Mouse (Mus musculus) MEL (cell line): ENCODE measurements at regions not wholly inside any gene's neighbourhood (a gene's known extent, or its start where the extent isn't known, plus 50 kb on each side); places are given as distances from the start of the nearest gene placed in this dataset.

Experiments
- DNase-seq: peaks from one replicate; pipeline ENCODE4 v3.0.0; 2011; ENCODE audit warnings: low read depth, low spot score
- H3K27ac ChIP-seq: 2 replicates; pipeline ENCODE4 v1.5.1; 2012; ENCODE audit warnings: low read depth, mild to moderate bottlenecking, control low read depth, low read length, moderate library complexity; ENCODE audit not compliant: control insufficient read depth
- H3K27me3 ChIP-seq, 2 experiments: fragments of 150-350 bp in 1 of 2; sonication (generic) in 1 of 2; 2 replicates each; pipeline ENCODE4 v1.6.1; 2012; ENCODE audit warnings: low read length in 2 of 2, mild to moderate bottlenecking in 2 of 2, improper control_type of control experiment in 1 of 2, moderate library complexity in 1 of 2; ENCODE audit not compliant: insufficient read depth in 2 of 2, control insufficient read depth in 1 of 2
- H3K36me3 ChIP-seq, 2 experiments: 2 replicates each; pipeline ENCODE4 v1.6.1; 2012 to 2014; ENCODE audit warnings: low read length in 2 of 2, improper control_type of control experiment in 1 of 2, inconsistent platforms in 1 of 2, mild to moderate bottlenecking in 1 of 2; ENCODE audit not compliant: insufficient read depth in 2 of 2, control insufficient read depth in 1 of 2
- H3K4me1 ChIP-seq, 2 experiments: fragments of 150-350 bp in 1 of 2; sonication (generic) in 1 of 2; 2 replicates each; pipeline ENCODE4 v1.6.1; 2012; ENCODE audit warnings: low read length in 2 of 2, improper control_type of control experiment in 1 of 2, mild to moderate bottlenecking in 1 of 2; ENCODE audit not compliant: insufficient read depth in 2 of 2, control insufficient read depth in 1 of 2
- H3K4me3 ChIP-seq, 2 experiments: fragments of 150-350 bp in 1 of 2; sonication (generic) in 1 of 2; 2 replicates each; pipeline ENCODE4 v1.5.1; 2012; ENCODE audit warnings: low read depth in 2 of 2, low read length in 2 of 2, mild to moderate bottlenecking in 2 of 2, moderate library complexity in 2 of 2, control low read depth in 1 of 2, improper control_type of control experiment in 1 of 2; ENCODE audit not compliant: control insufficient read depth in 1 of 2, insufficient read depth in 1 of 2
- H3K79me2 ChIP-seq: 2 replicates; pipeline ENCODE4 v1.6.1; 2012; ENCODE audit warnings: mild to moderate bottlenecking, low read length, moderate library complexity; ENCODE audit not compliant: control insufficient read depth, poor library complexity, insufficient read depth
- H3K9ac ChIP-seq: 2 replicates; pipeline ENCODE4 v1.6.1; 2012; ENCODE audit warnings: low read depth, mild to moderate bottlenecking, control low read depth, low read length, moderate library complexity; ENCODE audit not compliant: control insufficient read depth, poor library complexity, severe bottlenecking
- H3K9me3 ChIP-seq: fragments of 150-350 bp; sonication (generic); replicated peaks from 2 replicates; pipeline ENCODE4 v1.6.1; 2012; ENCODE audit warnings: mild to moderate bottlenecking, low read length, improper control_type of control experiment, moderate library complexity; ENCODE audit not compliant: insufficient read depth
- CTCF ChIP-seq, 3 experiments: IDR thresholded peaks in 2 of 3; conservative IDR thresholded peaks in 1 of 3; 2 replicates each; pipeline ENCODE4 v1.5.1; 2011 to 2012; ENCODE audit warnings: low read length in 3 of 3, low read depth in 2 of 3, mild to moderate bottlenecking in 2 of 3, improper control_type of control experiment in 1 of 3, inconsistent platforms in 1 of 3, mixed read lengths in 1 of 3, moderate library complexity in 1 of 3; ENCODE audit not compliant: control insufficient read depth in 1 of 3, insufficient read depth in 1 of 3, poor library complexity in 1 of 3, severe bottlenecking in 1 of 3
- ELF1 ChIP-seq: IDR thresholded peaks from 2 replicates; pipeline ENCODE4 v1.6.1; 2014; ENCODE audit warnings: low read depth, mild to moderate bottlenecking, inconsistent platforms, low read length, improper control_type of control experiment, moderate library complexity
- EP300 ChIP-seq, 2 experiments: IDR thresholded peaks; 2 replicates each; pipeline ENCODE4 v1.6.1; 2011; ENCODE audit warnings: improper control_type of control experiment in 2 of 2, low read length in 2 of 2, low read depth in 1 of 2, mild to moderate bottlenecking in 1 of 2
- GABPA ChIP-seq: IDR thresholded peaks from 2 replicates; pipeline ENCODE4 v1.6.1; 2012; ENCODE audit warnings: low read depth, mild to moderate bottlenecking, inconsistent platforms, low read length, improper control_type of control experiment, moderate library complexity
- JUND ChIP-seq: IDR thresholded peaks from 2 replicates; pipeline ENCODE4 v1.6.1; 2011; ENCODE audit warnings: low read depth, mild to moderate bottlenecking, improper control_type of control experiment, low read length
- KAT2A ChIP-seq: conservative IDR thresholded peaks from 2 replicates; pipeline ENCODE4 v1.6.1; 2012; ENCODE audit warnings: low read depth, low read length, improper control_type of control experiment, inconsistent platforms
- MEF2A ChIP-seq: IDR thresholded peaks from 2 replicates; pipeline ENCODE4 v1.6.1; 2014; ENCODE audit warnings: low read depth, mild to moderate bottlenecking, inconsistent platforms, low read length, improper control_type of control experiment; ENCODE audit not compliant: poor library complexity, insufficient replicate concordance, severe bottlenecking; ENCODE audit errors: extremely low read depth
- MXI1 ChIP-seq: IDR thresholded peaks from 2 replicates; pipeline ENCODE4 v1.6.1; 2011; ENCODE audit warnings: mild to moderate bottlenecking, low read depth, low read length, improper control_type of control experiment
- NRF1 ChIP-seq: IDR thresholded peaks from 2 replicates; pipeline ENCODE4 v1.6.1; 2014; ENCODE audit warnings: low read depth, mild to moderate bottlenecking, inconsistent platforms, low read length, improper control_type of control experiment, moderate library complexity; ENCODE audit not compliant: poor library complexity, insufficient read depth, severe bottlenecking
- RCOR1 ChIP-seq: IDR thresholded peaks from 2 replicates; pipeline ENCODE4 v1.6.1; 2012; ENCODE audit warnings: low read depth, mild to moderate bottlenecking, inconsistent platforms, low read length, improper control_type of control experiment
- SIN3A ChIP-seq: IDR thresholded peaks from 2 replicates; pipeline ENCODE4 v1.6.1; 2012; ENCODE audit warnings: low read length, improper control_type of control experiment, inconsistent platforms
- SMC3 ChIP-seq: IDR thresholded peaks from 2 replicates; pipeline ENCODE4 v1.6.1; 2011; ENCODE audit warnings: low read depth, low read length, improper control_type of control experiment
- TBP ChIP-seq: IDR thresholded peaks from 2 replicates; pipeline ENCODE4 v1.8.0; 2011; ENCODE audit warnings: low read depth, low read length, improper control_type of control experiment
- USF1 ChIP-seq: IDR thresholded peaks from 2 replicates; pipeline ENCODE4 v1.6.1; 2014; ENCODE audit warnings: low read depth, mild to moderate bottlenecking, inconsistent platforms, low read length, improper control_type of control experiment, moderate library complexity
- USF2 ChIP-seq, 2 experiments: IDR thresholded peaks; 2 replicates each; pipeline ENCODE4 v1.6.1; 2011 to 2012; ENCODE audit warnings: improper control_type of control experiment in 2 of 2, low read length in 2 of 2, borderline replicate concordance in 1 of 2, inconsistent platforms in 1 of 2, low read depth in 1 of 2, mild to moderate bottlenecking in 1 of 2; ENCODE audit not compliant: insufficient read depth in 1 of 2
- ZMIZ1 ChIP-seq: IDR thresholded peaks from 2 replicates; pipeline ENCODE4 v1.6.1; 2012; ENCODE audit warnings: low read depth, mild to moderate bottlenecking, inconsistent platforms, low read length, improper control_type of control experiment, moderate library complexity

- no peaks in the 10 kb centered on the region for H3K79me2 ChIP-seq
- TF ChIP-seq KAT2A: no peak
- TF ChIP-seq RCOR1: no peak
- no peak for TF ChIP-seq SIN3A
- TF ChIP-seq USF2 (IDR thresholded peaks at IDR 0.05; ENCODE audit: borderline replicate concordance in 1 of 2, insufficient read depth in 1 of 2, low read depth in 1 of 2, low read length in 2 of 2): no peak
- TF ChIP-seq MXI1: no peak
- no peaks in the 10 kb centered on the region for H3K27me3 ChIP-seq
- H3K4me1 ChIP-seq: no peaks in the 10 kb centered on the region
- H3K36me3 ChIP-seq: no peaks in the 10 kb centered on the region
- no peak for DNase-seq
- no peak overlapping the region for H3K4me3 ChIP-seq
- no peak overlapping the region for H3K27ac ChIP-seq
- no peaks in the 10 kb centered on the region for H3K9me3 ChIP-seq
- no peak overlapping the region for H3K9ac ChIP-seq
Measured at GRCm38 (mm10) chr7:115112282-115112681, 368.8 kb downstream of the Insc start.

- no peaks in the 10 kb centered on the region for H3K79me2 ChIP-seq
- no peak overlapping the region for H3K4me3 ChIP-seq
- H3K9me3 ChIP-seq: no peaks in the 10 kb centered on the region
- H3K27ac ChIP-seq: no peak overlapping the region
- TF ChIP-seq MEF2A: no peak
- peak; percentile 23 to 42 (median 39); a peak in 4 of 6 replicates for TF ChIP-seq CTCF (IDR thresholded peaks at IDR 0.05 in 2 of 3, conservative IDR thresholded peaks at IDR 0.05 in 1 of 3; ENCODE audit: control insufficient read depth in 1 of 3, insufficient read depth in 1 of 3, low read depth in 2 of 3, low read length in 3 of 3, poor library complexity in 1 of 3, severe bottlenecking in 1 of 3)
- DNase-seq: peak; percentile 9
- no peaks in the 10 kb centered on the region for H3K4me1 ChIP-seq
- no peak overlapping the region for H3K9ac ChIP-seq
- H3K36me3 ChIP-seq: no peaks in the 10 kb centered on the region
- no peaks in the 10 kb centered on the region for H3K27me3 ChIP-seq
Measured at GRCm38 (mm10) chr7:115123283-115123682, 379.8 kb downstream of the Insc start.

GRCm38 (mm10) chr7:115129001-115129400 lies 385.5 kb downstream of the Insc start:
- Histone ChIP-seq H3K27ac (no peak overlapping the region), H3K4me3 (no peak overlapping the region), H3K79me2 (no peaks in the 10 kb centered on the region), H3K9me3 (no peaks in the 10 kb centered on the region), H3K4me1 (no peaks in the 10 kb centered on the region), H3K27me3 (no peaks in the 10 kb centered on the region), H3K36me3 (no peaks in the 10 kb centered on the region), H3K9ac (no peak overlapping the region)
- TF ChIP-seq ZMIZ1 (no peak), NRF1 (no peak), JUND (no peak), MXI1 (no peak), SMC3 (no peak), GABPA (no peak), ELF1 (no peak), SIN3A (no peak), EP300 (IDR thresholded peaks at IDR 0.05; ENCODE audit: low read depth in 1 of 2, low read length in 2 of 2) (no peak), KAT2A (no peak), TBP (no peak), USF1 (no peak)
- DNase-seq: no peak
